Mouse (Mus musculus): ENCODE data around the gene Lemd1. TPM values are rescaled to one million over a fixed set of nuclear protein-coding genes. Genes with fewer than 3 reads are reported as not detected.
"Not testable (repeated sequence)": the region's sequence is repeated elsewhere in the genome, so short reads cannot be mapped to it uniquely, and the experiment has no call there.

Gene Lemd1
- polyA plus RNA-seq, 1 experiment: not detected

DNA sequence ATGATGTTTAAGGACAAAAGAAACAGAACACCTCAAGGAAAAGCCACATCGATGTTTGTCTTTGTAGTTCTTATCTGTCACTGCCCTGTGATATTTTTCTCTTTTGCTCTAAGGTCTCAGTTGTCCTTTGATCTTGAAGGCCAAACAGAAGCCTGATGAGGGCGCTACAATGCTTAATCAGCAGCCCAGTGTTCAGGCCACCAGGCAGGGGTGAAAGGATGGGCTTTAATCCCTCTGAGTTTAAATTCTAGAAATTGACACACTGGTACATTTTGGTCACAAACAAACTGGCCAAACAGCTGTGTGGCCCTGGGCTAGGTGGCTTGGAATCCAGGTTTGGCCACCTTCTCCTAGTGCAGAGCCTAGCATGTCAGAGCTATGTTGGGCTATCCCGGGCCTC is 85.5 kb downstream of the Lemd1 start:
- Histone ChIP-seq H3K4me3 (replicated peaks; ENCODE audit: extremely low read depth, low read depth, low read length) (no peak overlapping the region), H3K4me1 (ENCODE audit: control insufficient read depth, insufficient read depth, low read length) (no peaks in the 10 kb centered on the region)
- no peak for TF ChIP-seq POLR2A (IDR thresholded peaks at IDR 0.05; ENCODE audit: borderline replicate concordance, extremely low read depth, low read depth, low read length)
- no peak for TF ChIP-seq CTCF (IDR thresholded peaks at IDR 0.05; ENCODE audit: insufficient read depth, low read length)
- DNase-seq: no peak
- WGBS: 61% methylated on average over 3 of the region's 3 CpGs

DNA sequence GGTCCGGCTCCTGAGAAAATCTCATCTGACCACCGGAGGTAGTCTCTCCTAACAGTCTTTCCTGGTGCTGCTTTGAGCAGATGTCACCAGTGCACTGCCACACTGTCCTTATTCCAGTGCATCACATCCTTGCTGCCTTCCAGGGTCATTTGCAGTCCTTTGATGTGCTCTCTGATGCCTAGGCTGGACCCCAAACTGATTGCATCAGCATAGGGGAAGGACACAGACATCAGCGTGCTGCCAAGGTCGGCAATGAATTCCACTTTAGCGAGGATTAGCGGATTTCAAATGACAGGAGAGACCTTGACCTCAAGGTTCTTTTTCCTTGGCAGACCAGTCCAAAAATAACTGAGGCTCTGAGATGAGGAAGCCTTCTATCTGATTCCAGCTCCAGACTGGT is 85.9 kb downstream of the Lemd1 start:
- Histone ChIP-seq H3K4me3 (replicated peaks; ENCODE audit: extremely low read depth, low read depth, low read length) (no peak overlapping the region), H3K4me1 (ENCODE audit: control insufficient read depth, insufficient read depth, low read length) (no peaks in the 10 kb centered on the region)
- WGBS: 54% methylated on average over 6 of the region's 6 CpGs
- TF ChIP-seq POLR2A (IDR thresholded peaks at IDR 0.05; ENCODE audit: borderline replicate concordance, extremely low read depth, low read depth, low read length): no peak
- TF ChIP-seq CTCF (IDR thresholded peaks at IDR 0.05; ENCODE audit: insufficient read depth, low read length): no peak
- DNase-seq: no peak

DNA sequence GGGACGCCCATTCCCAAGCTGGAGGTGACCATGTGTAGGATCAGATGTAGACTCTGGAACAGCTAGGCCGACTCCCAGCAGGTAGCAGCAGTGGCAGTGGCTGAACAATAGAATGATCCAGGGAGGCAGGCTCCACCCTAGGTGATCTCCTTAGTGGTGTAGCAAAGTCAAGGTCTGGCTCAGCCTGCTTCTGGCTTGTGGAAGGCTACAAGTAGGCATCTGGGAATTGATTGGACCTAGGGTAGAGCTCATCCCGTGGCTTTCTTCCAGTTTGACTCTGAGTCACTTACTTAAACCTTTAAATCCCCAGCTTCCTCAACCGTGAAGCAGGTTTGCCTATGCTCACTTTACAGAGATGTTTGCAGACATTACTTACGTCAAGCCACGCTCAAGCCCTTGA is 89.4 kb downstream of the Lemd1 start:
- WGBS: 67% methylated on average over 6 of the region's 6 CpGs
- not testable (repeated sequence) for H3K4me3 ChIP-seq (replicated peaks; ENCODE audit: extremely low read depth, low read depth, low read length); H3K4me1 ChIP-seq (ENCODE audit: control insufficient read depth, insufficient read depth, low read length); DNase-seq

DNA sequence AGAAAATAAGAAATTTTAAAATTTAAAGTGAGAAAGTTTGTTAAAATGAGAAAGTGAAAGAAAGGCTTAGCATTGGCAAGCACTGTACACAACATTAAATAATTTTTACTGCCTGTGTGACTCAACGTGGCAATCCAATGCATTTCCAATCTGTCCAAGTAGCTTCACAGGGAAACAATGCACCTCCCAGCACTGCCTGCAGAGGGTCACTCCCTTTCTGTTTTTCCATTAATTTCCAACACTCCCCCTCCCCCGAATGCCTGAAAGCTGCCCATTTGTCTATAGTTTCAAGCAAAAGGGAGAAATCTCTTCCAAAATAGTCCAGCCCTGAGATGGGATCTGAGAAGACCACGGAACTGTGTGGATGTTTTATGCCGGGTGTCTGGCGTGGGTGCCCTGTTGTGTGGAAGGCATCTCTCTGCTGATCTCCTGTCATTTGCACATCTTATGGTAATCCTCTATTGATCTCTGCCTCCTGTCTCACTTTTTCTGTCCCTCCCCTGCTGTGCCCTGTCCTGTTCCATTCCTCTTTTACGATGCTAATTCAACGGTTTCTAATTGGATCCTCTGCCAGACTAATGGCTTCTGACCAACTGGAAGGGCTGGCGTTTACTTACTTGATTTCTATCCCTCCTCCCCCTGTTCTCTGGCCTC is 90.4 kb downstream of the Lemd1 start:
- 59% methylated on average over 8 of the region's 8 CpGs for WGBS
- no peaks in the 10 kb centered on the region for H3K4me1 ChIP-seq (ENCODE audit: control insufficient read depth, insufficient read depth, low read length)
- TF ChIP-seq POLR2A (IDR thresholded peaks at IDR 0.05; ENCODE audit: borderline replicate concordance, extremely low read depth, low read depth, low read length) (no peak), CTCF (IDR thresholded peaks at IDR 0.05; ENCODE audit: insufficient read depth, low read length) (no peak)
- no peak for DNase-seq
- H3K4me3 ChIP-seq (replicated peaks; ENCODE audit: extremely low read depth, low read depth, low read length): no peak overlapping the region

GRCm38 (mm10) chr1:132282177-132282536 is 90.9 kb downstream of the Lemd1 start:
- TF ChIP-seq POLR2A (IDR thresholded peaks at IDR 0.05; ENCODE audit: borderline replicate concordance, extremely low read depth, low read depth, low read length) (no peak), CTCF (IDR thresholded peaks at IDR 0.05; ENCODE audit: insufficient read depth, low read length) (no peak)
- Histone ChIP-seq H3K4me1 (ENCODE audit: control insufficient read depth, insufficient read depth, low read length) (no peaks in the 10 kb centered on the region), H3K4me3 (replicated peaks; ENCODE audit: extremely low read depth, low read depth, low read length) (no peak overlapping the region)
- no peak for DNase-seq
- WGBS: 98% methylated on average over 2 of the region's 2 CpGs

- H3K4me3 ChIP-seq (replicated peaks; ENCODE audit: extremely low read depth, low read depth, low read length): no peak overlapping the region
- no peak for DNase-seq
- TF ChIP-seq POLR2A (IDR thresholded peaks at IDR 0.05; ENCODE audit: borderline replicate concordance, extremely low read depth, low read depth, low read length): no peak
- TF ChIP-seq CTCF (IDR thresholded peaks at IDR 0.05; ENCODE audit: insufficient read depth, low read length): no peak
- H3K4me1 ChIP-seq (ENCODE audit: control insufficient read depth, insufficient read depth, low read length): no peaks in the 10 kb centered on the region
- 92% methylated on average over 13 of the region's 13 CpGs for WGBS
Observed at GRCm38 (mm10) chr1:132283018-132283417, 91.8 kb downstream of the Lemd1 start.

DNA sequence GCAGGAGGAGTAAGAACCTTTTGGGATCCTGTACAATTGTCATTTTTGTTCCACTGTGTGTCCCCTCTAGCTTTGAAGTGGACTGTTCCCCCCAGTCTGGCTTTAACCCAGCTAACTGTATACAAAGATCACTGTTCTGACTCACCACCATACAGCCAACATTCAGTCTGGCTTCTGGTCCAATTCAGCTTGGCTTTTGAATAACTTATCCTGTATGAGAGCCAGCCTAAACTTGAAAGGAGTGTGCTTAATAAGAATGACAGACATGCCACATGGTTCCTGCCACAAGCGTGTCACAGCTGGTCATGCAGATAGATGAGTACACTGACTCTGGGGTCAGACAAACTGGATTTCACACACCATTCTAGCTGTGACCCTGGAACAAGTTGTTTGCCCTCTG is 95.5 kb downstream of the Lemd1 start:
- WGBS: 69% methylated on average over 1 of the region's 1 CpGs
- H3K4me3 ChIP-seq (replicated peaks; ENCODE audit: extremely low read depth, low read depth, low read length): no peak overlapping the region
- DNase-seq: no peak
- TF ChIP-seq CTCF (IDR thresholded peaks at IDR 0.05; ENCODE audit: insufficient read depth, low read length): no peak
- TF ChIP-seq POLR2A (IDR thresholded peaks at IDR 0.05; ENCODE audit: borderline replicate concordance, extremely low read depth, low read depth, low read length): no peak
- H3K4me1 ChIP-seq (ENCODE audit: control insufficient read depth, insufficient read depth, low read length): no peaks in the 10 kb centered on the region

GRCm38 (mm10) chr1:132287445-132287844 is 96.2 kb downstream of the Lemd1 start:
- WGBS: 83% methylated on average over 2 of the region's 2 CpGs
- TF ChIP-seq CTCF (IDR thresholded peaks at IDR 0.05; ENCODE audit: insufficient read depth, low read length): no peak
- no peak for TF ChIP-seq POLR2A (IDR thresholded peaks at IDR 0.05; ENCODE audit: borderline replicate concordance, extremely low read depth, low read depth, low read length)
- no peak for DNase-seq
- Histone ChIP-seq H3K4me3 (replicated peaks; ENCODE audit: extremely low read depth, low read depth, low read length) (no peak overlapping the region), H3K4me1 (ENCODE audit: control insufficient read depth, insufficient read depth, low read length) (peaks cover 3% of the 10 kb centered on the region)

DNA sequence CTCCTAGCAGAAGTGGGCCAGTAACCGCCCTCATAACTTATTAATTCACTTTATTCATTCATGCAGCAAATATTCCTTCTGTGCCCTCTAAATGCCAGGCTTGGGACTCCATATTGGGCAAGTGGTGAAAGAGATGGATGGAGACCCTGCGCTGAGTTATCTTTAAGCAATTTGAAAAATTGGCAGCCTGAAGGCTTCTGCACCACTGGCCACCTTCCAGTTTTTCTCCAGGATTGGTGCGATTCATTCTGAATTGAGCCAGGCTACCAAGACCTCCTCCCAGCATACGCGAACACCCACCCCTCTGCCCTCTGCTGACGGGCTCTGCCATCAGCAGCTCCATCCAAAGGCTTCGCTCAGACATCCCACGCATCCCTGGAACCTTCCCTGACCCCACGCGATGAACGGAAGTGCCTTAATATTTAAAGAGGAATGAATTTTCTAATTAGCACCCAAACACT is 96.8 kb downstream of the Lemd1 start:
- Histone ChIP-seq H3K4me3 (replicated peaks; ENCODE audit: extremely low read depth, low read depth, low read length) (no peak overlapping the region), H3K4me1 (ENCODE audit: control insufficient read depth, insufficient read depth, low read length) (peaks cover 9% of the 10 kb centered on the region)
- WGBS: 49% methylated on average over 11 of the region's 11 CpGs
- TF ChIP-seq POLR2A (IDR thresholded peaks at IDR 0.05; ENCODE audit: borderline replicate concordance, extremely low read depth, low read depth, low read length) (no peak), CTCF (IDR thresholded peaks at IDR 0.05; ENCODE audit: insufficient read depth, low read length) (0 out of 2 replicates have a peak, but pooled peaks have one; percentile 6)
- DNase-seq: no peak

DNA sequence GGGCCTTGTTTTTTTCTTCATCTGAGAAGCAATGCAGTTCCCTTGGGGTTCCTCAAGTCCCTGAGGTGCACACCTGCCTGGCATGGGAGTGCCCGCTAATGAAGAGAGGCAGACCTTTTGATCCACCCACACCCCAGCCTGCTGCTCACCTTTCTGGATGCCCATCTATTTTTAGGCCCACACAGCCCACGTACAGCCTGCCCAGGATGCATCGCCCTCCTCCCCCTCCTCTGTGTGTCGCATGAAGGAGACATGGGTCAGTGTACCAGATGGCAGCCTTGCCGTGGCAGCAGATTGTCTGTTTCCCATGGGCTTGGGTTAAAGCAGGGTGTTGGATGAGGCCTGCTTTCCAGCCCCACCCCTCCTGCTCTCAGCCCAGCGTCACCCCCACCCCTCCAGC is 98.7 kb downstream of the Lemd1 start:
- Histone ChIP-seq H3K4me3 (replicated peaks; ENCODE audit: extremely low read depth, low read depth, low read length) (no peak overlapping the region), H3K4me1 (ENCODE audit: control insufficient read depth, insufficient read depth, low read length) (peaks cover 10% of the 10 kb centered on the region)
- TF ChIP-seq CTCF (IDR thresholded peaks at IDR 0.05; ENCODE audit: insufficient read depth, low read length) (no peak), POLR2A (IDR thresholded peaks at IDR 0.05; ENCODE audit: borderline replicate concordance, extremely low read depth, low read depth, low read length) (no peak)
- no peak for DNase-seq
- 73% methylated on average over 6 of the region's 6 CpGs for WGBS

Data from lung, adult 2 months (tissue).